Mouse (Mus musculus) CH12F3 (cell line): ENCODE measurements around the gene Bpi.

Source experiments
- in situ Hi-C: fragments of 300-500 bp; cut with MboI; formaldehyde crosslinking; loops from 2 replicates; pipeline ENCODE4 v1.14.3; 2020; ENCODE audit warnings: low sequenced_read_pairs

Gene Bpi

DNA sequence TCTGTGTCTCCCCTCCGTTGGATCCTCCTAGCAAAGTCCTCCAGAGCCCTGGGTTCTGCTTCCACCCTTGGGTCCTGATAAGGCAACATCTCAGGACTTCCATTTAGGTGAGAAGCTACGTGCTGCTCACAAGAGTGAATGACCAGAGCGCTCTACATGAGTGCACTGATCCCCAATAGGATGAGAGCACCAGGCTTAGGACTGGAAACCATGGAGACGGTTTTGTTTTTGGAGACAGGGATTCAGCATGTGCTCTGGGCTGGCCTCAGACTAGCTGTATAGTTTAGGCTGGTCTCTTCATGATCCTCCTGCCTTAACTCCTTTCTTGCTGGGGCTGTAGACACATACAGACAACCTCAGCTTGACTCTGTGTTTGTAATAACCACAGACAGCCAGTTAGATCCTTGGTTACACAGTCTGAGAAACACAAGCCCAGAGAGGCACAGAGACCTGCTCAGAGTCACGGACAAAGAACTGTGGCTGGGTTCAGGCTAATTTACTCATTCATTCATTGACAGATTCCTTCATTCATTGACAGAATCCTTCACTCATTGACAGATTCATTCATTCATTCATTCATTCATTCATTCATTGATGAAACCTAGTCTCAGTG is 16.7 kb upstream of the Bpi start:
- in situ Hi-C loops: no loop called here

DNA sequence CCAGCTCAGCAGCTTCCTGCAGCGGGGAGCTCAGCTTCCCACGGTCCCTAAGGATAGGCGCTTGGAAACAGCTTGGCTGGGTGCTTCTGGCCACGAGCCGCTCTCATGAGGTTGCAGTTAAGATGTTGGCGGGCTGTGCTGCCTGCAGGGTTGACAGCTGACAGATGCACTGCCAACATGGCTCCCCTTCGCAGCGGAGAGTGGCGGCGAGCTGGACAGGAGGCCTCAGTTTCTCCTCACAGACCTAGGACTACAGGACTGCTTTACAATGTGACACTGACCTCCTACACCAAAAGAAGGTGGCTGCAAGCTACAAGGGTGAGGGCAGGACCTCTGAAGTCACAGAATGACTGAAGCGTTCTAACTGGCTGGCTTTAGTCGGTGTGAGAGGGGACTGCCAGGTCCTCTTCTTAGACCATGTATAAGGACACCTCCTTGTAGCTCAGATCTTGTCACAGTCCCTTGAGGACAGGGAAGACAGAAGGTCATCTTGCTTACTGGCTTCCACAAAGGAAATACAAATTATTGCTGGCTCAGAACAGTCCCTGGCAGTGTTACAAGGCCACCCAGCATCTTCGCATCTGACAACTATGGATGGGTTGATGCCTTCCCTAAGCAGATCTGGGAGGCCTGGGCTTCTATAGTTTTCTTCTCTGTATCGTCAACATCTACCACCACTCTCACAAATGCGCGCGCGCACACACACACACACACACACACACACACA is 15.6 kb upstream of the Bpi start:
- in situ Hi-C loops: no loop called here

DNA sequence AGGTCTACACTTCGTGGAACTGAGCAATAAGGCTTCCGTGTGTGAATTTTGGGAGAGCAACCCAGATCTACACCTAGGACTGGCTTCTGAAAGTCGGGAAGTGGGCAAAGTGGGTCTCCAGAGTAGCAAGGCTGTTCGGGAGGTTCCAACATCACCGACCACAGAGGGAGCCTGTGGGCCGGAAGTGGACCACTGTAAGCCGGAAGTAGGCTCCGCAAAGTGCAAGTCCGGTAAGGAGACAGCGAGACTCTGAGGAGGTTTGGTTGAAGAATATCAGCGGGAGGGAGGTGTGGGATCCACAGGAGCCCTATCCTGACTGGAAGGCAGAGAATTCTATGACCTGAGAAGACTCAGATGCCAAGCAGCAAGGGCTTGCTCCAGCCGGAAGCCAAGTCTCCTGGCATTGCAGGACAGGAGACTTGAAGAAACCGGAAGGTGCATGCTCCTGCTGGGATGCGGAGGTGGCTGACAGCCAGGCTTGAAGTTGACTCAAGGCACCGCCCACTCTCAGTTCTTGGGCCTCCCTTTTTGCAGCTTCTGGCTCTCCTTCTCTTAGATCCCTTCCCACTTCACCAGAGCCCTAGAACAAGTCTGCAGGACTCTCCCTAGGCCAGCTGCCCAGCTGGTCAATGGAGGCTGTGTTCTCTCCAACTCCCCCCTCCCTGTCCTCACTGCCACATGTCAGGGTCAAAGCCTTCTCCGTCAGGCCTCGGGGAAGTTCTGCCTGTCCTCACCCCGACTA is 14.6 kb upstream of the Bpi start:
- in situ Hi-C loops: no loop called here

DNA sequence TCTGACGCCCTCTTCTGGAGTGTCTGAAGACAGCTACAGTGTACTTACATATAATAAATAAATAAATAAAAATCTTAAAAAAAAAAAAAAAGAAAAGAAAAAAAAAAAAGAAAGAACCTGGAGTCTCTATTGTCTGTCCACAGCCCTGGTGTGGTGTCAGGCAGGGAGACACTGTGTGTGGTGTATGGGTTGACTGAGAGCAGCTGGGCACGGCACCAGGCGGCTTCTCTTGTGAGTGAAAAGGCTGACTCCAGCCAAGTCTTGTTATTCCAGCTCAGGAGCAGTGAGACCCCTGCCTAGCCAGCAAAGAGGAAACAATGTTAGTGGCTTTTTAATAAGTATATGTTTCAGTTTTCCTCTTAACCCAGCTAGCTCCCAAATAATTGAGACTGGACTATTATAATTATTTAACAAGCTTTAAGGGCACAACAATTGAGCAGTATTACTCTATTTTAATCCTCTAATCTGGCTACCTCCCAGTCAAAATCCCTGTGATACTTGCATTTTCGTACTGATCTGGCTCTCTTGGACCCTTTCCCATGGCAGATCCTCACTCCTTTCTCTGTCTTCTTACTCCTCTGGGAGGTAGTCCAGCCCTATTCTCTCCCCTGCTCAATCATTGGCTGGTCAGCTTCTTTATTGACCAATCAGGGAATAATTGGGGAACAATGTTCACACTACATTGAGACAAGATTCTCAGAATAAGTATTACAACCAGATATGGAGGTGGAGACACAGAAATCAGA is 12.6 kb upstream of the Bpi start:
- in situ Hi-C loops: no loop called here

DNA sequence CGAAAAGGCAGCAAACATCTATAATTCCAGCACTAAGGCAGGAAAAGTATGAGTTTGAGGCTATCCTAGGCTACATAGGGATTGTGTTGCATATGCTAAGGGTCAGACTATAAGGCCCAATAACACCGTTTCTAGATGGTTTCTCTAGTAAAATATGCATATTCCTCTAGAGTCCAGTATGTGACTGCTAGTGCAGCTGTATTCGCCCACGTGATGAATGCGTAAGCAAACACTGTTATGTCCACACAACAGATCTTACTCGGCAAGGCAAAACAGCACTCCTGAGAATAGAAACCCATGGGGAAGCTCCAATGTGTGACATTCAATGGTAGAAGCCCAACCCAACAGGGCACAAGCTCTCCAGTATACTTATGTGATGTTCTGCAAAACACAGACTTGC is 10.0 kb upstream of the Bpi start:
- in situ Hi-C loops: no loop called here

DNA sequence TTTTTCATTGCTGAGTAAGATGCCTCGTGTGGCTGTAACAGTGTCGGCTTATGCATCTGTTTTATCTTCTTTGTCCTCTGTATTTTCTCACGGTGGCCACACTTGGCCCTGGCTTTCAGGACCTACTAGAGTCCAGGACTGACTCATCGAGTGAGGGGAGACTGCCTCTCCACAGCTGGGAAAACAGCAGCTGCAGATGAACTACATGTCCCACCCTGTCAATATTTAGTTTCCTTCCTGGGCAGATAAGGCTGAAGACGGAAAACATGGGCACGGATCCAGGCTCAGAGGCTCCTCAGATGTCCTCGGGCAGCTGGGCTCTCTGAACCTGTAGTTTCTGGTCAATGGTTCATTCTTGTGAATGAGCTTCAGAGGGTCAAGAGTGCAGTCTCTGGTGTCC is 9.6 kb upstream of the Bpi start:
- in situ Hi-C loops: no loop called here

DNA sequence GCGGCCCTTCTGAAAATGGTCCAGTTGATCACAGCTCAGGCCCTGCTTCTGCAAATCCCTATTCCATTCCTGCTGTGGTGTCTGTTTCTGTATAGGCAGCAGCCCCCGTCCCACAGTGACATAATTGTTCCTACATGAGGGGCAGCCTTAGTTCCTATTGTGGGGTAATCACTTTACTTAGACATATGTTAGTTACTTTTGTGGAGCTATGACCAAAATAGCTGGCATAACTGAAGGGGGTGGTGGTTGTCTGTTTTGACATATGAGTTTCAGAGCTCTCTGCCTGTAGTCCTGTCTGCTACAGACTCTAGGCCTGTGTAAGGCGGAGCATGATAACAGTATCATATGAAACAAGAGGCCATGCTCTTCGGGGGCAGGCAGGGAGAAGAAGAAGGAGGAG is 7.3 kb upstream of the Bpi start:
- in situ Hi-C loops: no loop called here

DNA sequence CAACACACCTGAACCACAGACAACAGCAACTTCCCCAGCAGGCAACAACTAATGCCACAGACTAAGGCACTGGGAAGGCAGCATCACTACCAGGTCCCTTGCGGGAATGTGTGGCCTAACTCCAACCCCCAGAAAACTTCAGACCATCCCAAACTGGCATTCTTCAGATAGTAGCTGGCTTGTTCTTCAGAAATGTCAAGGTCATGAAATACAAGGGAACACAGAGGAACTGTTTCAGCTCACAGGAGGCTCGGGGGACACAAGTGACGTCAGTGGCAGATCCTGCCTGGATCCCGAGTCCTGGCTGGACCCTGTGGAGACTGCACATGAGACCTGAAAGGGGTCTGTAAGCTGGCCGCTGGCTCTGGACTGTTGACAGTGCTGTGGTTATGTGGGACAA is 4.1 kb upstream of the Bpi start:
- in situ Hi-C loops: no loop called here

DNA sequence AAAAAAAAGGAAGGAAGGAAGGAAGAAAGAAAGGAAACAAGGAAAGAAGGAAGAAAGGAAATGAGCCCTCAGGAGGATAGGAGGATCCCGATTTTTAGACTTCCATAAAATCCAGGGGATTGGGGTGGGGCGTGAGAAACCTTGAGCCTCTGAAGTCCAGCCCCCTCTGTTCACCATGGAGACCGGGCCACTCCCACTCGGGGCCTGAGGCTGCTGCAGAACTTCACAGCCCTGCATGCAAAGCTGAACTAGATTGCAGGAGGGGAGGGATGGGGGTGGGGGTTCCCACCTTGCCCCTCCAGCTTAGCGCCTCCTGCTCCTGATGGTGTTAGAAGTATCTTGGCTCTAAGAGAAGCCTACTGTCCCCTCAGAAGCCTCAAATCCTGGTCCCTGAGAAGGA is 1.0 kb upstream of the Bpi start:
- in situ Hi-C loops: no loop called here

DNA sequence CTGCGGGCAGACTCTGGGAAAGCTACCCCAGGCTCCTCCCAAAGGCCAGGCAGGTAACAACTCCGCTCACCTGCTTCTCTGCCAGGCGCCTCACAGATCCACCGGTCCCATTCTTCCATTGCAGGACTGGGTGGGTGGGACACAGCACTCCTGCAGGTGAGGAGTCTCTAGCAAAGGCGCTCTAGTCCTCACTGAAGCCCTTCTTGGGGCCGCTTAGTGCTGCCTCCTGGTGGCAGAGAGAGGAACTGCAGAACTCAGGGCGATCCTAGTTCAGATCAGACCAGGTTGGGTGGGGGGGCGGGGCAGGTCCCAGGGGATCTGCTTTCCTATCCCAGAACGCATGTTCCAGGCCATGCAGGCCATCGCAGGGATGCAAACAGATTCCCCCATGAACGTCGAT is 887 bp downstream of the Bpi start:
- in situ Hi-C loops: no loop called here

DNA sequence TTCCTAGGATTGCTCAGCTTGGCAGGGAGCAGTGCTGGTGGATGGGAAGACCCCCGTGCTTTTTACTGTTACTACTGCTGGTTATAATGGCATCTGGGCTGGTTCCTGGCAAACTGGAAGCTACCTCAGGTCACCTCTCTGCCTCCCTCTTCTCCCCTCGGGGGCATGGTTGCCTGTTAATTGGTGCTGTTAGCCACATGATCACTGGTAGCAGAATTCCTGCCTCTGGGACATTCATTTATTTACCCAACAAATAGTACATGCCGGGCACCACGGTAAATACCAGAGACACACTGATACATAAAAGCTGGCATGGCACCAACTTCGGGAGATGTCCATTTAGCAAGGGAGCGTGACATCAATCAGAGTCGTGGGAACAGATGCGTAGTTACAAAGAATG is 1.6 kb downstream of the Bpi start:
- in situ Hi-C loops: no loop called here

DNA sequence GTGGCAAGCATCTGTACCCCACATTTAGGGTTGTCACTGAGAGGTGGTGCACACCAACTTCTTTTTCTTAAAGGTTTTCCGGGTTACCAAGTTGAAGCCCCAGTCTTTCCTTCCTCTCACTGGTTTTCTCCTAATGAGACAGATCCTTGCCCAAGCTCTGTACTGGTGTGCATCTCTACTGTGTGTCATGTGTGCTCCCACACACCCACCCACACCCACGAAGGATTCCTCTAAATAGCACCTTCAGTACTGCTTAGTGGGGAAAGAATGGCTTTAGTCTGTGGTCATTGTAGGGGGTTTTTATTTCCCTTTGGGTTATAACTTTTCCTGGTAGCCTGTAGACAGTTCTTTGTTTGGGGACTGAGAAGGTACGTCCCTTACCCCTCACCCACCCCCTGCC is 7.0 kb downstream of the Bpi start:
- in situ Hi-C loops: no loop called here

DNA sequence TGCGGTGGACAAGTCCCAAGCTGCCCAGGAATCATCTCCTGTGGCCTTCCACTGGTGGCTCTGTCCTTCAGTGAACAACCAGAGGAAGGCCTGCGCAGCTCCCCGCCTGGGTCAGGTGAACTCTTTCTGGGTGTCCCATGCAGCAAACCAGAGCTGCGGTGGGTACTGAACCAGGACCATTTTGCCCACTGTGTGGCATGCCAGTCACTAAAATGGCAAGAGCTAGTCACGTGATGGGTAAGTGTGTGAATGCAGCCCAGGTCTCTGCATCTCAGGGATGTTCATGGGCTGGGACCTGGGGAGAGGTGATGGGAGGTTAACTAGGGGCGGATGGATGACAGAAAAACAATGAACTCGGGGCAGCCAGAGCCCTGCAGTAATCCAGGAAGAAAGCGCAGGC is 12.1 kb downstream of the Bpi start:
- in situ Hi-C loops: no loop called here

DNA sequence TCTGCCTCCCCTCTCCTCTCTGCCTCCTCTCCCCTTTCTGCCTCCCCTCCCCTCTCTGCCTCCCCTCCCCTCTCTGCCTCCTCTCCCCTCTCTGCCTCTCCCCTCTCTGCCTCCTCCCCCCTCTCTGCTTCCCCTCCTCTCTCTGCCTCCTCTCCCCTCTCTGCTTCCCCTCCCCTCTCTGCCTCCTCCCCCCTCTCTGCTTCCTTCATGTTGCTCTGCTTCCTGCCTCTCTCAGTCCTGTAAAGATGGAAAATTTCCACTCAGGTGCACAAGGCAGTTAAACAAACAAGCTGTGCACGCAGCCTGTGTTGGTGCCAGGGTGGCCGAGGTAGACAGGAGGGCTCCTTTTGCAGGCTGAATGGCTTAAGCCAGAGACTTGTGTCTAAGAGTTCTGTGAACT is 15.8 kb downstream of the Bpi start:
- in situ Hi-C loops: no loop called here

DNA sequence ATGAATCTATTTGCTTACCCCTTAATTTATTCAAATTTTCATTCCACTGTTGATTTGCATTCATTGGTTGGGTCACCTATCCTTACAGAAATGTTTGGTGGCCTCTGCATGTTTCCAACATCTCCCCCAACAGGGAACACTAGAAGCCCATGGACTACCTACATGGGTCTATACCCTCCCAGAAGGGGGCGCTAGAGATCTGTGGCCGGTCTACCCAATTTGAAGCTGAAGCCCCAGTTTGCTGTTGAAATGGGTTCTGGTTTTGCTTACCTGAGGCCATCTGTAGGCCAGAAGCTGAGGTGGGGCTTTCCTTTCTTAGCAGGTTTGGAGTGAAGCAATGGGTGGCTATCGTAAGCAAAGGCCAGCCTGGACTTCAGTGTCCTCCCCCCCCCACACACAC is 17.5 kb downstream of the Bpi start:
- in situ Hi-C loops: no loop called here

DNA sequence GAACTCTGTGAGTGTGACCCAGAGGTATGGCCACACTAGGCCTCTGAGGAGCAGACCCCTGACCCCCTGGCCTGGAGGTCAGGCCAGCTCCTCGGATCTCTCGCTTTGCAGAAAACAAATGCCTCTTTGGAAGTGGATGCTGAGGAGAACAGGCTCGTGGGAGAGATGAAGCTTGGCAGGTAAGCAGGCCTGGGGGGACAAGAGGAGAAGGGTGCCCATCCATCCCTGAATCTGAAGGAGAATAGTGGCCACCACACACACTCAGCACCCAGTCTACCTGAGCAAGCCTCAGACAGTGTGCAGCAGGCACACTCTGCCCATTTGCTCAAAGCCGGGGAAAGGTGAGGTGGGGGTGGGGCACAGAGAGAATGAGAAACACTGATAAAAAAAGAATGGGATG is 17.9 kb downstream of the Bpi start:
- in situ Hi-C loops: no loop called here

DNA sequence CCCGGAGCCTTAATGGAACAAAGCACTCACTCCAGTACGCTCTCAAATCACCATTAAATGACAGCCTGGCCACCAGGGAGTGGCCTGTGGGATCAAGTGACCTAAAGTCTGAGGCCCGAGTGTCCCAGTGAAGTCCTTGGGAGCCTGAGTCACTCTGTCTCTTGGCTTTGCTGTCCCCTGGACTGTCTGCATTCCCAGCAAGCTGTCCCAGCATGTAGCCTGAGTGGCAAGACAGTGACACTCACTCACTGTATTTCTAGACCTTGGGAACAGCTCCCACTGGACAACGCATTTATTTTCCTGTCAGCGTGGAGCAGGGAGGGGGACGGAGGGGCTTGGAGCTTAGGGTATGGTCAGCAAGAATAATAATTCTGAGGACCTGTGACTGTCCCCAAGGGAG is 18.6 kb downstream of the Bpi start:
- in situ Hi-C loops: no loop called here

DNA sequence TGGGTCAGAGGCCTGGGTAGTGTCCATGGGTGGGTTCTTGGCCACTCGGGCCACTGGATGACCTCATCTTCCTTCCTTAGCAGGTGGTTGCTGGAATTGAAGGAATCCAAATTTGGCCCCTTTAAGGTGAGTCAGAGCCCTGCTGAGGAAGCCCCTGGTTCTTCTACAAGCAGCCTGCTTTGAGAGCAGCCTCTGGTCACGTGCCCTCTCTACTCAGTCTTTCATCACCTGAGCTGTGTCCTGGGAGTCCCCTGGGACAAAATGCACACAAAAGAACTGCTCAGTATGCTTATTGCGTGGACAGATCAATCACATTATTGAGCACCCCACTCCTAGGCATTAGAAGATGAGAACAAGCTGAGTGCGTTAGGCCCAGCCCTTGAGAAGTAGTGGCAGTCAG is 19.0 kb downstream of the Bpi start:
- in situ Hi-C loops: no loop called here

DNA sequence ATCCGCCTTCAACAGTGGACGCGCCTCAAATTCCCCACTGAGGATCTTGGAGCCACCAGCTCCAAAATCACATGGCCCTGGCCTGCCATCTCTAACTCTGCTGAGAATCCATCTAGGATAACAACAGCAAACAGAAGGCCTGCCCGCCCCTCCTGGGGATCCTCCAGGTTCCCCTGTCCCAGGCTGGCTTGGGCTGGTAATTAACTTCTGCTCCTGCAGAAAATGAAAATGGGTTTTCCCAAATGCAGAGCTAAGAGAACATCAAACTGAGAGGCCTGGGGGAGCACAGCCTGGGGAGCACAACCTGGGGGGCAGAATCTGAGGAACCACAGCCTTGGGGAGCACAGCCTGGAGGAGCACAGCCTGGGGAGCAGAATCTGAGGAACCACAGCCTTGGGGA is 21.8 kb downstream of the Bpi start:
- in situ Hi-C loops: no loop called here

DNA sequence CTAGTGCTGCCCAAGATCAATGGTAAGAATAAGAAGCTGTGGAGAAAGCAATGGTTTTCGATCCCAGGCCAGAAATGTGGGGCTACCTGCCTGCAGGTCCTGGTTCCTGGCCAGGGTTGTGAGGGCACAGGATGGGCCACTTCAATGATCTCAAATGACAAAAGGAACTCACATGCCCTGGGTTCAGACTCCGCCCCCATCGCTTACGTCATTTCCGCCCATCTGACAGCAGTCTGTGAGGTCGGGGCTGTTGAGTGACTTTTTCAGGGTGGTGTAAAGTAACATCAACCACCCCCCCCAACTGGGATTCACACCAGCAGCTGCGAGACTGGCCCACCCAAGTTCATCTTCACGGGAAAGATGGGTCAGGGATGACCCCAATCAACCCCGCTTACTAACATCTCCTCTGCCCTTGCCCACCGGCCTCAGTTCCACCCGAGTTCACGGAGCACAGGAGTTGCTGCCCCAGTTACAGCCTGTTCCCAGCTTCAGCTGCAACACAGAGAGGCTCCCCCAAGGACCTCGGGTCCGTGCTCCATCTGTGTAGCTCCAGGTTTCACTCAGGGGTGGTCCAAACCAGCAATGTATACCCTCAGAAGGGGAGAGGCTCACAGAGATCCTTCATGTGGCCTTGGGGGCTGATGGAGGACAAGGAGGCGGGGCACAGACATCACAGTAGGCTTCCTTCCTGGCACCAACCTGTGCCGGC is 23.8 kb downstream of the Bpi start:
- in situ Hi-C loops: no loop called here

DNA sequence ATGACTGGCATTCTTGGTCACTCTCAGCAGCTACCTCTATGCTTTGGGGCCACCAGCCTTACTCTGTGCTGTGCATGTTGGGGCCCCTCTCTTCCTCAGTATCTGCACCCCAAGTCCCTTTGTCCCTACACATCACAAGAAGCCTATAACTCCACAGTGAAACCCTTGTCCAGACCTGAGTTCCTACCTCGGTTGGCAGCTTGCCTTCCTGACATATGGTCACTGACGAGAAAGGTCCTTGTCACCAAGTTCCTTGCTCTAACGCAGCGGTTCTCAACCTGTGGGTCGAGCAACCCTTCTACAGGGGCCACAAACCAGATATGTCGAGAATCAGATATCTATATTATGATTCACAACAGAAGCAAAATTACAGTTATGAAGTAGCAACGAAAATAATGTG is 25.2 kb downstream of the Bpi start:
- in situ Hi-C loops: no loop called here
